Mouse (Mus musculus): Measurements from ENCODE around the gene B4galt1.

DNA sequence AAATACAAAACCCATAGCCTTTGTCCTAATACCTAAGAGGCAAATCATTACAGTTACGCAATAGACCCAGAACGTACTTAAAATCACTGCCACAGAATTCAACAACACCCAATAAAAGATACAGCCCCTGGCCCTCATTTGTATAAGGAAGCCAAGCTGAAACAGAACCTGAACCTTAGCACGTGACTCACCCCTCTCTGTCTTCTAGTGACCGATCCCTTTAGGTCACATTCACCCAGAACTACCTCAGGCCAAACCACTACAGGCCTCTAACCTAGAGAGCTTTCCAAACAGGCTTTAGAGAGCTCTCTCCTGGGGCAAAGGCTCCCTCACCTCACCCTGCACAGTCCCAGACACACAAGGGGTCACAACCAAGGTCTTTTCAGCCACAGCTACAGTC lies 6.6 kb downstream of the B4galt1 start:
- TF ChIP-seq CTCF (IDR thresholded peaks at IDR 0.05; ENCODE audit: control insufficient read depth, insufficient read depth, low read length) (no peak), POLR2A (IDR thresholded peaks at IDR 0.05; ENCODE audit: borderline replicate concordance, control insufficient read depth, low read depth, low read length) (no peak)
